Mouse (Mus musculus) ES-Bruce4 (cell line): Measurements from ENCODE around the gene Eng. TPM values are rescaled to one million over a fixed set of nuclear protein-coding genes. Genes with fewer than 3 reads are reported as not detected.

Experiments used
- H3K27ac ChIP-seq: 2 replicates; pipeline ENCODE4 v1.5.1; 2012; ENCODE audit warnings: low read length, inconsistent platforms; ENCODE audit not compliant: insufficient read depth
- H3K27me3 ChIP-seq: 2 replicates; pipeline ENCODE4 v1.6.1; 2012; ENCODE audit warnings: mild to moderate bottlenecking, low read length, inconsistent platforms; ENCODE audit not compliant: control insufficient read depth, poor library complexity, insufficient read depth, severe bottlenecking
- H3K36me3 ChIP-seq: 2 replicates; pipeline ENCODE4 v1.6.1; 2012; ENCODE audit warnings: inconsistent platforms, mild to moderate bottlenecking, low read length, moderate library complexity; ENCODE audit not compliant: control insufficient read depth, poor library complexity, insufficient read depth, severe bottlenecking
- H3K4me1 ChIP-seq: one replicate; pipeline ENCODE4 v1.8.1; 2011; ENCODE audit warnings: low read length; ENCODE audit not compliant: control insufficient read depth, insufficient read depth
- H3K4me3 ChIP-seq: 2 replicates; pipeline ENCODE4 v1.5.1; 2011; ENCODE audit warnings: low read depth, mild to moderate bottlenecking, low read length
- H3K9ac ChIP-seq: 2 replicates; pipeline ENCODE4 v1.6.1; 2012; ENCODE audit warnings: low read depth, mild to moderate bottlenecking, inconsistent platforms; ENCODE audit not compliant: poor library complexity, severe bottlenecking
- H3K9me3 ChIP-seq: replicated peaks from 2 replicates; pipeline ENCODE4 v1.6.1; 2012; ENCODE audit warnings: mild to moderate bottlenecking, low read length, inconsistent platforms; ENCODE audit not compliant: control insufficient read depth, poor library complexity, insufficient read depth, severe bottlenecking
- CTCF ChIP-seq: IDR thresholded peaks from one replicate; pipeline ENCODE4 v1.8.1; 2011; ENCODE audit warnings: low read depth, low read length
- EP300 ChIP-seq: IDR thresholded peaks from 2 replicates; pipeline ENCODE4 v1.6.1; 2011; ENCODE audit warnings: low read depth, low read length; ENCODE audit not compliant: insufficient read depth
- POLR2A ChIP-seq: IDR thresholded peaks from one replicate; pipeline ENCODE4 v1.8.1; 2011; ENCODE audit warnings: low read length; ENCODE audit not compliant: insufficient read depth
- polyA plus RNA-seq: library from polyadenylated mRNA; stranded (reverse); fragments of >200 nt; gene quantifications from 2 replicates; pipeline ENCODE4 v1.2.4, GENCODE M21; 2011; ENCODE audit warnings: low read depth; ENCODE audit not compliant: missing spikeins, insufficient read depth, insufficient read length

The Eng gene
- polyA plus RNA-seq, 1 experiment: 20.0 TPM

GRCm38 (mm10) chr2:32618051-32618450, 28.3 kb upstream of the Eng start:
- H3K4me1 ChIP-seq: peaks cover 3% of the 10 kb centered on the region
- peaks cover 10% of the 10 kb centered on the region; the same call in 1 of the 2 replicates for H3K36me3 ChIP-seq
- no peak overlapping the region for H3K27ac ChIP-seq
- no peak overlapping the region for H3K4me3 ChIP-seq
- H3K27me3 ChIP-seq: no peaks in the 10 kb centered on the region
- no peaks in the 10 kb centered on the region for H3K9me3 ChIP-seq
- TF ChIP-seq POLR2A (no peak), CTCF (no peak), EP300 (no peak)
- no peak overlapping the region for H3K9ac ChIP-seq

GRCm38 (mm10) chr2:32620682-32621516, 25.5 kb upstream of the Eng start:
- H3K27me3 ChIP-seq: no peaks in the 10 kb centered on the region
- H3K36me3 ChIP-seq: 0 out of 2 replicates have a peak, but pooled peaks cover 2% of the 10 kb centered on the region
- TF ChIP-seq POLR2A (no peak), EP300 (no peak), CTCF (no peak)
- H3K27ac ChIP-seq: no peak overlapping the region
- no peak overlapping the region for H3K4me3 ChIP-seq
- H3K9ac ChIP-seq: no peak overlapping the region
- no peaks in the 10 kb centered on the region for H3K9me3 ChIP-seq
- H3K4me1 ChIP-seq: peaks cover 6% of the 10 kb centered on the region

- H3K9me3 ChIP-seq: no peaks in the 10 kb centered on the region
- 0 out of 2 replicates have a peak, but pooled peaks cover 2% of the 10 kb centered on the region for H3K36me3 ChIP-seq
- H3K9ac ChIP-seq: no peak within 1 kb of the TSS
- no peak within 1 kb of the TSS for H3K4me3 ChIP-seq
- TF ChIP-seq POLR2A (no peak), EP300 (no peak), CTCF (no peak)
- no peak within 1 kb of the TSS for H3K27ac ChIP-seq
- H3K4me1 ChIP-seq: peaks cover 9% of the 10 kb centered on the region
- no peaks in the 10 kb centered on the region for H3K27me3 ChIP-seq
Observed at GRCm38 (mm10) chr2:32621517-32621859, 24.9 kb upstream of the Eng start, which contains the start of gene Ak1. Ak1 (plus strand) TSS chr2:32621758.

- no peak for TF ChIP-seq EP300
- TF ChIP-seq CTCF: no peak
- TF ChIP-seq POLR2A: no peak
- H3K4me3 ChIP-seq: no peak overlapping the region
- no peaks in the 10 kb centered on the region for H3K27me3 ChIP-seq
- peaks cover 19% of the 10 kb centered on the region for H3K4me1 ChIP-seq
- no peaks in the 10 kb centered on the region for H3K9me3 ChIP-seq
- no peaks in the 10 kb centered on the region for H3K36me3 ChIP-seq
- H3K9ac ChIP-seq: no peak overlapping the region
- H3K27ac ChIP-seq: no peak overlapping the region
Observed at GRCm38 (mm10) chr2:32624111-32624748, 22.2 kb upstream of the Eng start.

GRCm38 (mm10) chr2:32625212-32625872, 21.1 kb upstream of the Eng start:
- Histone ChIP-seq H3K27ac (no peak overlapping the region), H3K4me3 (no peak overlapping the region), H3K4me1 (peaks cover 17% of the 10 kb centered on the region), H3K27me3 (no peaks in the 10 kb centered on the region), H3K9ac (no peak overlapping the region), H3K9me3 (no peaks in the 10 kb centered on the region), H3K36me3 (no peaks in the 10 kb centered on the region)
- TF ChIP-seq POLR2A (no peak), CTCF (no peak), EP300 (0 out of 2 replicates have a peak, but pooled peaks have one; percentile 42)
